Mouse (Mus musculus): Measurements from ENCODE around the gene Hdc.
A peak's percentile ranks its signal among the peaks of the same experiment; 100 is the strongest.

Gene Hdc

GRCm38 (mm10) chr2:126600533-126600932 lies 18.6 kb downstream of the Hdc start:
- DNase-seq (ENCODE audit: low read depth, low spot score) = no peak

GRCm38 (mm10) chr2:126599005-126599404 lies 20.1 kb downstream of the Hdc start:
- peak; percentile 38 for DNase-seq (ENCODE audit: low read depth, low spot score)

GRCm38 (mm10) chr2:126598359-126598758 lies 20.7 kb downstream of the Hdc start:
- DNase-seq (ENCODE audit: low read depth, low spot score) = no peak

- no peak for DNase-seq (ENCODE audit: low read depth, low spot score)
Measured at GRCm38 (mm10) chr2:126597279-126598241, 21.5 kb downstream of the Hdc start.

- DNase-seq (ENCODE audit: low read depth, low spot score) = no peak
Measured at GRCm38 (mm10) chr2:126596347-126597072, 22.6 kb downstream of the Hdc start.

GRCm38 (mm10) chr2:126593831-126594610 lies 25.1 kb downstream of the Hdc start:
- DNase-seq (ENCODE audit: low read depth, low spot score) = peak; percentile 51

- no peak for DNase-seq (ENCODE audit: low read depth, low spot score)
Measured at GRCm38 (mm10) chr2:126591304-126591703, 27.8 kb downstream of the Hdc start.

- DNase-seq (ENCODE audit: low read depth, low spot score) = no peak
Measured at GRCm38 (mm10) chr2:126587468-126587867, 31.6 kb downstream of the Hdc start.

GRCm38 (mm10) chr2:126584621-126585369 lies 34.3 kb downstream of the Hdc start:
- no peak for DNase-seq (ENCODE audit: low read depth, low spot score)

GRCm38 (mm10) chr2:126583960-126584359 lies 35.1 kb downstream of the Hdc start:
- no peak for DNase-seq (ENCODE audit: low read depth, low spot score)

- DNase-seq (ENCODE audit: low read depth, low spot score) = no peak
Measured at GRCm38 (mm10) chr2:126579282-126579681, 39.8 kb downstream of the Hdc start.

- DNase-seq (ENCODE audit: low read depth, low spot score) = no peak
Measured at GRCm38 (mm10) chr2:126577362-126577761, 41.7 kb downstream of the Hdc start.

GRCm38 (mm10) chr2:126575391-126576176 lies 43.5 kb downstream of the Hdc start:
- DNase-seq (ENCODE audit: low read depth, low spot score) = no peak

GRCm38 (mm10) chr2:126572747-126573146 lies 46.4 kb downstream of the Hdc start:
- no peak for DNase-seq (ENCODE audit: low read depth, low spot score)

- no peak for DNase-seq (ENCODE audit: low read depth, low spot score)
Measured at GRCm38 (mm10) chr2:126572163-126572562, 46.9 kb downstream of the Hdc start.

GRCm38 (mm10) chr2:126563411-126564105 lies 55.5 kb downstream of the Hdc start:
- no peak for DNase-seq (ENCODE audit: low read depth, low spot score)

GRCm38 (mm10) chr2:126560094-126560493 lies 59.0 kb downstream of the Hdc start:
- DNase-seq (ENCODE audit: low read depth, low spot score) = no peak

GRCm38 (mm10) chr2:126555533-126555932 lies 63.6 kb downstream of the Hdc start:
- no peak for DNase-seq (ENCODE audit: low read depth, low spot score)

- DNase-seq (ENCODE audit: low read depth, low spot score) = no peak
Measured at GRCm38 (mm10) chr2:126553291-126553639, 65.8 kb downstream of the Hdc start.
